26 mouse cellular contexts compared by ENCODE assay signal in genomic region chrX:84640446-84640845, GRCm38 (mm10).
DNase-seq lines count a peak whose midpoint lies in the region; ATAC-seq and TF ChIP-seq lines count a peak whose summit lies in the region.
"Had no signal": no experiment of that assay in that cellular context is flagged by ENCODE, and none has a peak within 500 bp of the region (broad histone marks: within the 10 kb centered on the region; RNA-seq: fewer than 3 reads in every experiment).

No protein-coding gene starts in this region.

- no peak overlapping the region for H3K4me3 ChIP-seq in hindbrain, postnatal 0 days (ENCODE audit: low read length)
- H3K4me3 ChIP-seq in forebrain, embryonic 12.5 days (replicated peaks) = no peak overlapping the region
- H3K4me3 ChIP-seq: forebrain, embryonic 15.5 days; heart, embryonic 12.5 days; heart, embryonic 15.5 days; hindbrain, embryonic 10.5 days; hindbrain, embryonic 13.5 days had no signal

- no peak overlapping the region for H3K9ac ChIP-seq in hindbrain, postnatal 0 days (replicated peaks; ENCODE audit: low read length)
- H3K9ac ChIP-seq in forebrain, embryonic 12.5 days = no peak overlapping the region
- H3K9ac ChIP-seq: forebrain, embryonic 15.5 days; heart, embryonic 12.5 days; heart, embryonic 15.5 days; hindbrain, embryonic 13.5 days had no signal

- H3K27me3 ChIP-seq in hindbrain, postnatal 0 days (ENCODE audit: insufficient read depth, low read length) = no peaks in the 10 kb centered on the region
- H3K27me3 ChIP-seq in forebrain, embryonic 12.5 days = no peaks in the 10 kb centered on the region
- H3K27me3 ChIP-seq: CH12.LX; forebrain, embryonic 15.5 days; heart, embryonic 12.5 days; heart, embryonic 15.5 days; hindbrain, embryonic 13.5 days had no signal

- no peaks in the 10 kb centered on the region for H3K36me3 ChIP-seq in hindbrain, postnatal 0 days (ENCODE audit: insufficient read depth, low read length)
- no peaks in the 10 kb centered on the region for H3K36me3 ChIP-seq in forebrain, embryonic 12.5 days (replicated peaks)
- H3K36me3 ChIP-seq: forebrain, embryonic 15.5 days; G1E; heart, embryonic 12.5 days; heart, embryonic 15.5 days; hindbrain, embryonic 10.5 days; hindbrain, embryonic 13.5 days had no signal

- H3K4me1 ChIP-seq in hindbrain, postnatal 0 days (ENCODE audit: insufficient read depth, low read length) = no peaks in the 10 kb centered on the region
- no peaks in the 10 kb centered on the region for H3K4me1 ChIP-seq in forebrain, embryonic 12.5 days
- H3K4me1 ChIP-seq: forebrain, embryonic 15.5 days; heart, embryonic 12.5 days; heart, embryonic 15.5 days; hindbrain, embryonic 10.5 days; hindbrain, embryonic 13.5 days had no signal

- no peak for TF ChIP-seq CTCF in hindbrain, postnatal 0 days (IDR thresholded peaks at IDR 0.05; ENCODE audit: low read depth)

- ATAC-seq in hindbrain, postnatal 0 days = no peak
- no peak for ATAC-seq in monocyte, adult 5-6 weeks (replicated peaks; ENCODE audit: insufficient number of reproducible peaks, low FRiP score, low TSS enrichment, poor library complexity, severe bottlenecking)
- ATAC-seq in forebrain, embryonic 12.5 days (ENCODE audit: low FRiP score) = no peak
- ATAC-seq: forebrain, embryonic 15.5 days; hindbrain, embryonic 16.5 days; inflammation-experienced regulatory T-cells, adult 6 months; intestine, embryonic 16.5 days had no signal

- peak; percentile 27 for DNase-seq in heart, adult 11 months
- no peak for DNase-seq in heart, adult 8-10 months (ENCODE audit: low spot score)
- DNase-seq in adrenal gland, adult 8-10 months = peak; percentile 10
- DNase-seq in adrenal gland, postnatal 25 days = peak; percentile 20
- DNase-seq in hindbrain, postnatal 0 days (ENCODE audit: low spot score) = no peak
- DNase-seq: B cell, adult 2 months; cerebellum, adult 11-12 months; cerebellum, adult 9-10 months; cerebellum, postnatal 14 days; gastrocnemius, postnatal 10 days; gastrocnemius, postnatal 36 days; heart, postnatal 10 days; heart, postnatal 36 days; kidney, adult 18-20 months had no signal

- no peak overlapping the region for H3K27ac ChIP-seq in hindbrain, postnatal 0 days
- no peak overlapping the region for H3K27ac ChIP-seq in forebrain, embryonic 12.5 days
- H3K27ac ChIP-seq: forebrain, embryonic 15.5 days; heart, embryonic 15.5 days; hindbrain, embryonic 10.5 days; hindbrain, embryonic 13.5 days had no signal

- H3K4me2 ChIP-seq in hindbrain, postnatal 0 days (ENCODE audit: low read depth, low read length) = no peak overlapping the region
- no peak overlapping the region for H3K4me2 ChIP-seq in forebrain, embryonic 12.5 days
- H3K4me2 ChIP-seq: forebrain, embryonic 15.5 days; heart, embryonic 12.5 days; heart, embryonic 15.5 days; hindbrain, embryonic 13.5 days had no signal

- H3K9me3 ChIP-seq in hindbrain, postnatal 0 days (ENCODE audit: low read length) = no peaks in the 10 kb centered on the region
- no peaks in the 10 kb centered on the region for H3K9me3 ChIP-seq in forebrain, embryonic 12.5 days
- H3K9me3 ChIP-seq: forebrain, embryonic 15.5 days; G1E; heart, embryonic 12.5 days; heart, embryonic 15.5 days; hindbrain, embryonic 10.5 days; hindbrain, embryonic 13.5 days had no signal

Comparison
In these comparisons a context has a peak if more than half of its experiments do, and no peak if none do; other contexts are left out.
1. DNase-seq: peak in heart, adult 11 months (single experiment), adrenal gland, adult 8-10 months (single experiment) and adrenal gland, postnatal 25 days (single experiment); none in heart, adult 8-10 months (single experiment) and hindbrain, postnatal 0 days (single experiment).